Mouse (Mus musculus) adrenal gland, postnatal 10 days (tissue): ENCODE data around the gene Vps13d. TPM values are rescaled to one million over a fixed set of nuclear protein-coding genes. Genes with fewer than 3 reads are reported as not detected.

Experiments
- DNase-seq: peaks from one replicate; pipeline ENCODE4 v3.0.0; 2021; ENCODE audit warnings: mixed read lengths
- total RNA-seq, 2 experiments: library from RNA; stranded (reverse); gene quantifications; 2 replicates each; pipeline ENCODE4 v1.2.3; 2021

The Vps13d gene
- total RNA-seq, 2 experiments from 2014 or later, result 49.4 to 66.0 TPM

GRCm38 (mm10) chr4:145150345-145151102 lies 44.3 kb downstream of the Vps13d start:
- DNase-seq, result no peak

- DNase-seq, result no peak
Measured at GRCm38 (mm10) chr4:145147006-145147961, 47.5 kb downstream of the Vps13d start.

GRCm38 (mm10) chr4:145143533-145143932 lies 51.3 kb downstream of the Vps13d start:
- DNase-seq, result no peak

- no peak for DNase-seq
Measured at GRCm38 (mm10) chr4:145136705-145137104, 58.1 kb downstream of the Vps13d start.

GRCm38 (mm10) chr4:145135473-145135872 lies 59.3 kb downstream of the Vps13d start:
- no peak for DNase-seq

GRCm38 (mm10) chr4:145130772-145131171 lies 64.0 kb downstream of the Vps13d start:
- DNase-seq, result no peak

GRCm38 (mm10) chr4:145129956-145130548 lies 64.8 kb downstream of the Vps13d start:
- DNase-seq, result peak; percentile 71

GRCm38 (mm10) chr4:145125463-145126220 lies 69.2 kb downstream of the Vps13d start:
- DNase-seq, result no peak

GRCm38 (mm10) chr4:145124419-145124818 lies 70.4 kb downstream of the Vps13d start:
- DNase-seq, result no peak

GRCm38 (mm10) chr4:145111641-145112040 lies 83.2 kb downstream of the Vps13d start:
- no peak for DNase-seq

GRCm38 (mm10) chr4:145110736-145111135 lies 84.1 kb downstream of the Vps13d start:
- DNase-seq, result peak; percentile 20

GRCm38 (mm10) chr4:145106796-145107195 lies 88.0 kb downstream of the Vps13d start:
- DNase-seq, result no peak

- DNase-seq, result no peak
Measured at GRCm38 (mm10) chr4:145105319-145105718, 89.5 kb downstream of the Vps13d start.

- no peak for DNase-seq
Measured at GRCm38 (mm10) chr4:145104917-145105316, 89.9 kb downstream of the Vps13d start.

- DNase-seq, result no peak
Measured at GRCm38 (mm10) chr4:145103617-145104016, 91.2 kb downstream of the Vps13d start.

- DNase-seq, result no peak
Measured at GRCm38 (mm10) chr4:145101823-145102718, 92.7 kb downstream of the Vps13d start.

- no peak for DNase-seq
Measured at GRCm38 (mm10) chr4:145099853-145100252, 95.0 kb downstream of the Vps13d start.

- no peak for DNase-seq
Measured at GRCm38 (mm10) chr4:145099344-145099743, 95.5 kb downstream of the Vps13d start.

GRCm38 (mm10) chr4:145097974-145098373 lies 96.8 kb downstream of the Vps13d start:
- DNase-seq, result no peak

- no peak for DNase-seq
Measured at GRCm38 (mm10) chr4:145096481-145097039, 98.2 kb downstream of the Vps13d start.
